Mouse (Mus musculus): ENCODE results near the gene Rgs16.

DNA sequence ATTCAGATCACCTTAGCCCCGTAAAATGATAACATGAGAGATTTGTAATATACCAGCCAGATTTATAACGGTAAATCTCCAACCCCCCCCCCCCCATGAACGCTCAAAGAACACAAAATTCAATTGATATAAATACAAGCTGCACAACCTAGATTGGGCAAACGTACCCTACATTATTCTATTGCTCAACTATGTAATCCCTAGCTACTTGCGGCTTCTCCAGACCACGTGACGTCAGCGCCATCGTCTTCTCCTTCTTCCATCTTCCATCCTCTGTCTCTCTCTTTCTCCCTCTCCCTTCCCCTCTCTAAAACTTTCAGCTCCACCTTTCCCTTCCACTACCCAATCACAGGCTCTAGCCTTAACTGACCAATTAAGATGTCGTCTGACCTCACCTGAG lies 38.1 kb downstream of the Rgs16 start:
- TF ChIP-seq CTCF (IDR thresholded peaks at IDR 0.05; ENCODE audit: insufficient read depth, low read depth, low read length) (no peak), POLR2A (IDR thresholded peaks at IDR 0.05; ENCODE audit: insufficient read depth, low read depth, low read length) (no peak)
